In the genomic region with DNA sequence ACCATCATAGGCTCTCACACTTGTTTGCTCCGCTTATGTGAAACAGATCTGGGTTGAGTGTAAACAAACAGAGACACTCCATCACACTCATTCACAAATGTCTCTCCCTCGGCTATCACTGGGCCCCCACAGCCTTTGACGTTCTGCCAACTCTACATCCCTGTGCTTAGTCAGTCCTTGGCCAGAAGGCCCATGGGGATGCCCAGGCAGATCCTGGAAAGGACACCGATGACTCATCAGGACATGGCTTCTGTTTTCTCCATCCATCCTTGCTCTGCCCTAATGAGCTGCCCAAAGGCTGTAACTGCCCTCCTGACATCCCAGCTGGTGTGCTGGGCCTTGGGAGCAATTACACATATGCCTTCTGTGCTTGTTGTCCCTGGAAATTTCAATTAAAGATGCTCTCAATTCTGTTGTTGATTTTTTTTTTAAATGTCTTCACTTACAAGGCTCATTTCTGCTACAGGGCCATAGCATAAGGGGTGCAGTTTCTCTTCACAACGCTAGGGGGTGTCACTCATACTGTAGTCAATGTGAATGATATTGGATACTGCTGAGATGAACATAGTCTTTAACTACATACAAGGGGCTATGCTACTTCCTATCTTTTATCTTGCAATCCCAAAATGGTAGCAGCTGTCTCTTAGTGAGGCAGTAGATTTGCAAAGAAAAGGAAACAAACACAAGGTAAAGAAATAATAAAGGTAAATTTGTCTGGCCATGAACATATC, we compare ENCODE assay signal across 14 mouse cellular contexts. TPM values are rescaled to one million over a fixed set of nuclear protein-coding genes. Genes with fewer than 3 reads are reported as not detected.
DNase-seq lines count a peak whose midpoint lies in the region; ATAC-seq and TF ChIP-seq lines count a peak whose summit lies in the region.
"Had no signal": no experiment of that assay in that cellular context is flagged by ENCODE, and none has a peak within 500 bp of the region (broad histone marks: within the 10 kb centered on the region; RNA-seq: fewer than 3 reads in every experiment).

No protein-coding gene starts in this region.

- no peak for TF ChIP-seq POLR2A in CH12.LX (IDR thresholded peaks at IDR 0.05; ENCODE audit: low read depth, low read length)

- H3K9ac ChIP-seq in CH12.LX (ENCODE audit: insufficient read depth, low read depth) = no peak overlapping the region
- H3K9ac ChIP-seq: embryonic facial prominence, embryonic 15.5 days; hindbrain, embryonic 15.5 days had no signal

- no peaks in the 10 kb centered on the region for H3K79me2 ChIP-seq in CH12.LX (replicated peaks; ENCODE audit: control insufficient read depth, extremely low read depth, insufficient read depth, poor library complexity, severe bottlenecking)

- 75% methylated on average over 5 of the region's 5 CpGs for WGBS in limb, embryonic 10.5 days

- H3K4me1 ChIP-seq in CH12.LX (ENCODE audit: control insufficient read depth in 1 of 2, insufficient read depth in 2 of 2) = no peaks in the 10 kb centered on the region
- no peaks in the 10 kb centered on the region for H3K4me1 ChIP-seq in limb, embryonic 10.5 days
- H3K4me1 ChIP-seq: embryonic facial prominence, embryonic 15.5 days; hindbrain, embryonic 15.5 days had no signal

- no peak for ATAC-seq in inflammation-experienced regulatory T-cells, adult 6 months

- H3K36me3 ChIP-seq in CH12.LX (replicated peaks in 1 of 2; ENCODE audit: control insufficient read depth in 1 of 2, insufficient read depth in 1 of 2, low read length in 1 of 2) = no peaks in the 10 kb centered on the region
- H3K36me3 ChIP-seq in limb, embryonic 10.5 days = no peaks in the 10 kb centered on the region
- H3K36me3 ChIP-seq: embryonic facial prominence, embryonic 15.5 days; hindbrain, embryonic 15.5 days had no signal

- in situ Hi-C loops in CH12.LX (cut with MboI; ENCODE audit: low pct_ligation_motif_present, low pct_unique_long_range_greater_than_20kb, low sequenced_read_pairs) = no loop called here

- H3K27ac ChIP-seq in CH12.LX (ENCODE audit: insufficient read depth, low read depth) = no peak overlapping the region
- no peak overlapping the region for H3K27ac ChIP-seq in limb, embryonic 10.5 days
- H3K27ac ChIP-seq: embryonic facial prominence, embryonic 15.5 days; heart, adult 2 months; hindbrain, embryonic 15.5 days had no signal

- H3K9me3 ChIP-seq in CH12.LX (replicated peaks; ENCODE audit: low read length) = no peaks in the 10 kb centered on the region
- no peaks in the 10 kb centered on the region for H3K9me3 ChIP-seq in limb, embryonic 10.5 days (replicated peaks)
- H3K9me3 ChIP-seq: embryonic facial prominence, embryonic 15.5 days; hindbrain, embryonic 15.5 days had no signal

- TF ChIP-seq RAD21 in CH12.LX (IDR thresholded peaks at IDR 0.05; ENCODE audit: low read depth, low read length) = no peak; the same call in 1 of the 2 replicates

- TF ChIP-seq CTCF in CH12.LX (conservative IDR thresholded peaks at IDR 0.05 in 1 of 2, IDR thresholded peaks at IDR 0.05 in 1 of 2; ENCODE audit: low read depth in 2 of 2, low read length in 2 of 2) = peak; percentile 10 to 20; a peak in 1 of 4 replicates

- no peak overlapping the region for H3K4me3 ChIP-seq in CH12.LX (replicated peaks in 1 of 3; ENCODE audit: low read depth in 2 of 3, low read length in 2 of 3, poor library complexity in 1 of 3)
- no peak overlapping the region for H3K4me3 ChIP-seq in limb, embryonic 10.5 days
- H3K4me3 ChIP-seq: embryonic facial prominence, embryonic 15.5 days; heart, adult 2 months; hindbrain, embryonic 15.5 days had no signal

- TF ChIP-seq EP300 in CH12.LX (IDR thresholded peaks at IDR 0.05; ENCODE audit: low read length) = no peak

- H3K4me2 ChIP-seq in CH12.LX (ENCODE audit: insufficient read depth, low read depth, poor library complexity, severe bottlenecking) = no peak overlapping the region
- H3K4me2 ChIP-seq: embryonic facial prominence, embryonic 15.5 days; hindbrain, embryonic 15.5 days had no signal

- H3K27me3 ChIP-seq in CH12.LX (replicated peaks) = no peaks in the 10 kb centered on the region
- no peaks in the 10 kb centered on the region for H3K27me3 ChIP-seq in limb, embryonic 10.5 days (ENCODE audit: low read depth, poor library complexity, severe bottlenecking)
- H3K27me3 ChIP-seq: embryonic facial prominence, embryonic 15.5 days; hindbrain, embryonic 15.5 days had no signal

- peak; percentile 25 to 32 for DNase-seq in layer of hippocampus, adult 18-20 months (ENCODE audit: low spot score in 2 of 2)
- DNase-seq in layer of hippocampus, postnatal 10 days (ENCODE audit: low spot score in 2 of 2) = no peak
- DNase-seq in CH12.LX (ENCODE audit: extremely low read depth) = no peak
- DNase-seq in adrenal gland, adult 8-10 months = peak; percentile 65
- peak; percentile 88 to 92 for DNase-seq in cerebellum, postnatal 14 days
- DNase-seq in limb, embryonic 10.5 days (ENCODE audit: low spot score) = no peak
- DNase-seq: heart, adult 2 months; lung, adult 2 months; right cerebral cortex, postnatal 14 days; thymus, adult 2 months had no signal

- dilution Hi-C loops in CH12.LX (cut with MboI; ENCODE audit: extremely low pct_ligation_motif_present, extremely low pct_unique_long_range_greater_than_20kb, low sequenced_read_pairs) = no loop called here

TF ChIP-seq in CH12.LX, 34 proteins besides CTCF, POLR2A, EP300 and RAD21:
- TF ChIP-seq ELF1 (IDR thresholded peaks at IDR 0.05; ENCODE audit: low read depth, low read length) (no peak), ETS1 (conservative IDR thresholded peaks at IDR 0.05; ENCODE audit: low read depth, low read length) (no peak), KAT2A (IDR thresholded peaks at IDR 0.05; ENCODE audit: insufficient replicate concordance, low read length) (no peak), MYC (IDR thresholded peaks at IDR 0.05; ENCODE audit: low read depth, low read length) (no peak), ZKSCAN1 (IDR thresholded peaks at IDR 0.05; ENCODE audit: borderline replicate concordance, low read depth, low read length) (no peak), ZMIZ1 (IDR thresholded peaks at IDR 0.05; ENCODE audit: low read depth, low read length) (no peak), MAZ (IDR thresholded peaks at IDR 0.05; ENCODE audit: low read depth, low read length) (no peak), USF2 (conservative IDR thresholded peaks at IDR 0.05; ENCODE audit: low read depth, low read length) (no peak), BHLHE40 (IDR thresholded peaks at IDR 0.05; ENCODE audit: low read depth, low read length) (no peak), CHD2 (IDR thresholded peaks at IDR 0.05; ENCODE audit: low read length) (no peak)

RNA-seq across cellular contexts. Expression of gene Brinp2, which starts 45.5 kb away (rescaled TPM):
- 10 to 100 TPM; 75.0 to 75.9 TPM for total RNA-seq in layer of hippocampus, adult 18-20 months (2021)
- total RNA-seq in layer of hippocampus, postnatal 10 days (2021) = 10 to 100 TPM; 73.7 to 78.3 TPM
- 0.04 TPM in 2 replicates for total RNA-seq in CH12.LX (2012; rRNA removed)
- total RNA-seq in CH12.LX (2014; rRNA removed) = 0.05 and 0.07 TPM in 2 replicates
- polyA plus RNA-seq in CH12.LX (2012; ENCODE audit: insufficient read length, low read depth) = 0.26 TPM in 1 of 2 replicates, not detected in the other
- total RNA-seq in adrenal gland, adult 8-10 months (2022) = 1 to 10 TPM in 3 of 4 experiments, under 1 TPM in 1; 0.93 to 2.2 (median 1.2) TPM
- 0.04 and 0.10 TPM in 2 replicates for polyA plus RNA-seq in limb, embryonic 10.5 days (2016; fragmentation: Nextera tagmentation; extraction: Ambion mirVana)
- not detected for polyA plus RNA-seq in inflammation-experienced regulatory T-cells, adult 6 months (2017; shearing (Covaris generic))
- total RNA-seq: MEL had no signal

RNA-seq across cellular contexts. Expression of gene Astn1, which starts 51.5 kb away (rescaled TPM):
- total RNA-seq in layer of hippocampus, adult 18-20 months (2021) = 100 to 1,000 TPM; 173 to 178 TPM
- 100 to 1,000 TPM; 176 to 181 TPM for total RNA-seq in layer of hippocampus, postnatal 10 days (2021)
- total RNA-seq in CH12.LX (2012; rRNA removed) (0.17 and 0.42 TPM in 2 replicates), CH12.LX (2014; rRNA removed) (0.04 and 0.35 TPM in 2 replicates)
- polyA plus RNA-seq in CH12.LX (2012; ENCODE audit: insufficient read length, low read depth) = 0.14 TPM in 1 of 2 replicates, not detected in the other
- total RNA-seq in adrenal gland, adult 8-10 months (2022) = 10 to 100 TPM; 13.2 to 21.4 (median 14.4) TPM
- 1.4 and 2.8 TPM in 2 replicates for polyA plus RNA-seq in limb, embryonic 10.5 days (2016; fragmentation: Nextera tagmentation; extraction: Ambion mirVana)
- polyA plus RNA-seq in inflammation-experienced regulatory T-cells, adult 6 months (2017; shearing (Covaris generic)) = not detected
- total RNA-seq: MEL had no signal

Comparison
In these comparisons a context has a peak if more than half of its experiments do, and no peak if none do; other contexts are left out.
1. DNase-seq: peak in layer of hippocampus, adult 18-20 months (2 of 2), adrenal gland, adult 8-10 months (single experiment) and cerebellum, postnatal 14 days (2 of 2); none in layer of hippocampus, postnatal 10 days (0 of 2), CH12.LX (single experiment) and limb, embryonic 10.5 days (single experiment).
2. RNA of gene Brinp2, which starts 45.5 kb away (total RNA-seq): 73.7 to 78.3 TPM in layer of hippocampus, postnatal 10 days and 75.0 to 75.9 TPM in layer of hippocampus, adult 18-20 months; 0.93 to 2.2 TPM in adrenal gland, adult 8-10 months and 0.04 to 0.07 TPM in CH12.LX; every median in the first group is over 10 times any median in the second.
3. RNA of gene Astn1, which starts 51.5 kb away (total RNA-seq): 176 to 181 TPM in layer of hippocampus, postnatal 10 days, 173 to 178 TPM in layer of hippocampus, adult 18-20 months and 13.2 to 21.4 TPM in adrenal gland, adult 8-10 months; 0.04 to 0.42 TPM in CH12.LX; every median in the first group is over 4 times any median in the second.